Mouse (Mus musculus): ENCODE measurements at regions not wholly inside any gene's neighbourhood (a gene's known extent, or its start where the extent isn't known, plus 50 kb on each side); places are given as distances from the start of the nearest gene placed in this dataset.

GRCm38 (mm10) chr12:118373250-118373649 is 72.0 kb upstream of the Sp4 start:
- 81% methylated on average over 6 of the region's 6 CpGs for WGBS
- Histone ChIP-seq H3K4me1 (ENCODE audit: insufficient read depth, low read length) (no peaks in the 10 kb centered on the region), H3K4me2 (ENCODE audit: low read depth, low read length) (no peak overlapping the region), H3K36me3 (ENCODE audit: insufficient read depth, low read length) (no peaks in the 10 kb centered on the region), H3K27ac (no peak overlapping the region), H3K9me3 (ENCODE audit: low read length) (no peaks in the 10 kb centered on the region), H3K4me3 (ENCODE audit: low read length) (no peak overlapping the region), H3K9ac (replicated peaks; ENCODE audit: low read length) (no peak overlapping the region), H3K27me3 (ENCODE audit: insufficient read depth, low read length) (no peaks in the 10 kb centered on the region)
- ATAC-seq = no peak
- no peak for TF ChIP-seq CTCF (IDR thresholded peaks at IDR 0.05; ENCODE audit: low read depth)
- DNase-seq (ENCODE audit: low spot score) = no peak

DNA sequence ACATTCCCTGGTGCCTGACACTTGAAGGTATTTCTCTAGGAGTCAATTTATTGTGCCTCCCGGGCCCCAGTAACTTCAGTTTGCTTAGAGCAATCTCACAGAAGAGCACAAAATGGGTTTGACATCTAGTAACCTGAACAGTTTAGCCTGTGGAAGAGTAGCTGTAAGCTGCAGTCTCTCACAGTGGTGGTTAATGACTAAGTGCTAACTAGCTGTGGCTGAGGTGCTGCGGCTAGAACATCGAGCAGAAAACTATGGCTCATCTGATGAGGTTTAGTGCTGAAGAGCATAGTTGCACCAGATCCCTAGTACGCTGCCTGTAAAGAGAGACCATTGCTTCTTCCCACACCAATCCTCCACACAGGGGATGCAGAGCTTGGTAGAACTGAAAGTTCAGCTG is 70.7 kb upstream of the Sp4 start:
- ATAC-seq = no peak
- H3K9ac ChIP-seq (replicated peaks; ENCODE audit: low read length) = no peak overlapping the region
- H3K9me3 ChIP-seq (ENCODE audit: low read length) = no peaks in the 10 kb centered on the region
- no peak overlapping the region for H3K4me3 ChIP-seq (ENCODE audit: low read length)
- no peaks in the 10 kb centered on the region for H3K4me1 ChIP-seq (ENCODE audit: insufficient read depth, low read length)
- H3K4me2 ChIP-seq (ENCODE audit: low read depth, low read length) = no peak overlapping the region
- no peaks in the 10 kb centered on the region for H3K27me3 ChIP-seq (ENCODE audit: insufficient read depth, low read length)
- WGBS = 87% methylated on average over 4 of the region's 4 CpGs
- no peak for DNase-seq (ENCODE audit: low spot score)
- H3K27ac ChIP-seq = no peak overlapping the region
- TF ChIP-seq CTCF (IDR thresholded peaks at IDR 0.05; ENCODE audit: low read depth) = no peak
- H3K36me3 ChIP-seq (ENCODE audit: insufficient read depth, low read length) = no peaks in the 10 kb centered on the region

GRCm38 (mm10) chr12:118367307-118368076 is 66.3 kb upstream of the Sp4 start:
- no peaks in the 10 kb centered on the region for H3K9me3 ChIP-seq (ENCODE audit: low read length)
- H3K4me3 ChIP-seq (ENCODE audit: low read length) = no peak overlapping the region
- H3K9ac ChIP-seq (replicated peaks; ENCODE audit: low read length) = no peak overlapping the region
- WGBS = 87% methylated on average over 10 of the region's 10 CpGs
- no peak overlapping the region for H3K27ac ChIP-seq
- no peak for DNase-seq (ENCODE audit: low spot score)
- no peaks in the 10 kb centered on the region for H3K4me1 ChIP-seq (ENCODE audit: insufficient read depth, low read length)
- no peak overlapping the region for H3K4me2 ChIP-seq (ENCODE audit: low read depth, low read length)
- no peaks in the 10 kb centered on the region for H3K36me3 ChIP-seq (ENCODE audit: insufficient read depth, low read length)
- TF ChIP-seq CTCF (IDR thresholded peaks at IDR 0.05; ENCODE audit: low read depth) = no peak
- H3K27me3 ChIP-seq (ENCODE audit: insufficient read depth, low read length) = no peaks in the 10 kb centered on the region
- no peak for ATAC-seq

- Histone ChIP-seq H3K4me2 (ENCODE audit: low read depth, low read length) (no peak overlapping the region), H3K27ac (no peak overlapping the region), H3K9ac (replicated peaks; ENCODE audit: low read length) (no peak overlapping the region), H3K4me3 (ENCODE audit: low read length) (no peak overlapping the region), H3K4me1 (ENCODE audit: insufficient read depth, low read length) (no peaks in the 10 kb centered on the region), H3K9me3 (ENCODE audit: low read length) (no peaks in the 10 kb centered on the region), H3K36me3 (ENCODE audit: insufficient read depth, low read length) (no peaks in the 10 kb centered on the region), H3K27me3 (ENCODE audit: insufficient read depth, low read length) (no peaks in the 10 kb centered on the region)
- ATAC-seq (no peak), DNase-seq (ENCODE audit: low spot score) (no peak)
- no peak for TF ChIP-seq CTCF (IDR thresholded peaks at IDR 0.05; ENCODE audit: low read depth)
- 69% methylated on average over 7 of the region's 7 CpGs for WGBS
Measured at GRCm38 (mm10) chr12:118352866-118353265, 51.6 kb upstream of the Sp4 start.

- Histone ChIP-seq H3K4me2 (ENCODE audit: low read depth, low read length) (no peak overlapping the region), H3K9me3 (ENCODE audit: low read length) (no peaks in the 10 kb centered on the region), H3K9ac (replicated peaks; ENCODE audit: low read length) (no peak overlapping the region), H3K27me3 (ENCODE audit: insufficient read depth, low read length) (no peaks in the 10 kb centered on the region), H3K27ac (no peak overlapping the region), H3K4me1 (ENCODE audit: insufficient read depth, low read length) (no peaks in the 10 kb centered on the region), H3K36me3 (ENCODE audit: insufficient read depth, low read length) (no peaks in the 10 kb centered on the region), H3K4me3 (ENCODE audit: low read length) (no peak overlapping the region)
- ATAC-seq (no peak), DNase-seq (ENCODE audit: low spot score) (no peak)
- TF ChIP-seq CTCF (IDR thresholded peaks at IDR 0.05; ENCODE audit: low read depth) = no peak
Measured at GRCm38 (mm10) chr12:118351421-118351820, 50.2 kb upstream of the Sp4 start.
